In genomic region chr11:56633445-56633844, GRCm38 (mm10) we compare ENCODE assay signal across 17 mouse cellular contexts.
"Had no signal": no experiment of that assay in that cellular context is flagged by ENCODE, and none has a peak within 500 bp of the region (broad histone marks: within the 10 kb centered on the region; RNA-seq: fewer than 3 reads in every experiment).

No protein-coding gene starts in this region.

- DNase-seq: kidney, adult 11 months; kidney, adult 8-10 months; kidney, postnatal 10 days; kidney, postnatal 36 days; liver; liver, embryonic 13.5 days; lung, adult 2 months; lung, postnatal 14 days; lung, postnatal 4 days; midbrain, embryonic 14.5 days; thymus, postnatal 25 days had no signal

- H3K4me2 ChIP-seq: intestine, embryonic 15.5 days; kidney, embryonic 15.5 days; limb, embryonic 13.5 days; liver, embryonic 13.5 days; midbrain, embryonic 11.5 days had no signal

- ATAC-seq: intestine, embryonic 15.5 days had no signal

- H3K9ac ChIP-seq: intestine, embryonic 15.5 days; kidney, embryonic 15.5 days; limb, embryonic 13.5 days; liver, embryonic 13.5 days had no signal

- H3K9me3 ChIP-seq: intestine, embryonic 15.5 days; kidney, embryonic 15.5 days; limb, embryonic 10.5 days; limb, embryonic 13.5 days; liver, embryonic 13.5 days had no signal

- H3K4me3 ChIP-seq: intestine, embryonic 15.5 days; kidney, embryonic 15.5 days; limb, embryonic 10.5 days; limb, embryonic 13.5 days; liver, embryonic 13.5 days had no signal

- H3K4me1 ChIP-seq: intestine, embryonic 15.5 days; kidney, embryonic 15.5 days; limb, embryonic 10.5 days; limb, embryonic 13.5 days; liver, embryonic 13.5 days had no signal

- H3K27me3 ChIP-seq: intestine, embryonic 15.5 days; kidney, embryonic 15.5 days; limb, embryonic 13.5 days; liver, embryonic 13.5 days had no signal

- H3K27ac ChIP-seq: intestine, embryonic 15.5 days; kidney, embryonic 15.5 days; limb, embryonic 10.5 days; limb, embryonic 13.5 days; liver, embryonic 13.5 days; stomach, postnatal 0 days had no signal

- H3K36me3 ChIP-seq: intestine, embryonic 15.5 days; kidney, embryonic 15.5 days; limb, embryonic 10.5 days; limb, embryonic 13.5 days; liver, embryonic 13.5 days had no signal
